Mouse (Mus musculus) hindbrain, embryonic 16.5 days (tissue): ENCODE results near the gene Col4a2. TPM values are rescaled to one million over a fixed set of nuclear protein-coding genes. Genes with fewer than 3 reads are reported as not detected.

ENCODE experiments used
- ATAC-seq: fragments of 200-750 bp; cut with Nextera tagmentation; 2 replicates; pipeline ENCODE4 v1.8.0; 2017; ENCODE audit warnings: moderate TSS enrichment, moderate library complexity
- H3K27ac ChIP-seq: fragments of 300-500 bp; sonication (generic); 2 replicates; pipeline ENCODE4 v1.5.1; 2014; ENCODE audit warnings: low read depth, mild to moderate bottlenecking, control low read depth, low read length, moderate library complexity
- H3K27me3 ChIP-seq: fragments of 300-500 bp; sonication (generic); replicated peaks from 2 replicates; pipeline ENCODE4 v1.6.1; 2014; ENCODE audit warnings: low read length; ENCODE audit not compliant: control insufficient read depth, insufficient read depth
- H3K36me3 ChIP-seq: fragments of 300-500 bp; sonication (generic); 2 replicates; pipeline ENCODE4 v1.6.1; 2014; ENCODE audit warnings: mild to moderate bottlenecking, low read length, moderate library complexity, mixed read lengths; ENCODE audit not compliant: control insufficient read depth, insufficient read depth
- H3K4me1 ChIP-seq: fragments of 300-500 bp; sonication (generic); 2 replicates; pipeline ENCODE4 v1.6.1; 2014; ENCODE audit warnings: low read depth, low read length; ENCODE audit not compliant: control insufficient read depth, insufficient read depth
- H3K4me2 ChIP-seq: fragments of 300-500 bp; sonication (generic); 2 replicates; pipeline ENCODE4 v1.6.1; 2014; ENCODE audit warnings: mild to moderate bottlenecking, low read length, control low read depth, moderate library complexity
- H3K4me3 ChIP-seq: fragments of 300-500 bp; sonication (generic); 2 replicates; pipeline ENCODE4 v1.5.1; 2014; ENCODE audit warnings: mild to moderate bottlenecking, low read length, control low read depth, moderate library complexity
- H3K9ac ChIP-seq: fragments of 300-500 bp; sonication (generic); 2 replicates; pipeline ENCODE4 v1.6.1; 2014; ENCODE audit warnings: low read depth, mild to moderate bottlenecking, control low read depth, low read length, moderate library complexity
- H3K9me3 ChIP-seq: fragments of 300-500 bp; sonication (generic); 2 replicates; pipeline ENCODE4 v1.6.1; 2014; ENCODE audit warnings: mild to moderate bottlenecking, low read length, moderate library complexity; ENCODE audit not compliant: control insufficient read depth
- WGBS: fragments of 180-500 bp; shearing (Covaris S2); extraction: QIAGEN DNeasy Blood & Tissue Kit; methylation state at CpG from one replicate; pipeline ENCODE4 v1.1.7; 2014; 5-methylcytosine and 5-hydroxymethylcytosine counted together
- polyA plus RNA-seq: library from polyadenylated mRNA; unstranded; fragments of >200 nt; fragmentation: Nextera tagmentation; extraction: Ambion mirVana; gene quantifications from 2 replicates; pipeline ENCODE4 v1.2.1, GENCODE M21; 2015

The Col4a2 gene
- polyA plus RNA-seq, 1 experiment from 2014 or later, result 28.9 TPM

GRCm38 (mm10) chr8:11367670-11368069 lies 55.1 kb downstream of the Col4a2 start:
- 72% methylated on average over 5 of the region's 5 CpGs for WGBS
- Histone ChIP-seq H3K36me3 (no peaks in the 10 kb centered on the region), H3K9ac (no peak overlapping the region), H3K4me1 (peaks cover 6% of the 10 kb centered on the region), H3K9me3 (no peaks in the 10 kb centered on the region), H3K27me3 (no peaks in the 10 kb centered on the region), H3K4me2 (no peak overlapping the region), H3K27ac (no peak overlapping the region), H3K4me3 (no peak overlapping the region)
- ATAC-seq, result no peak

- 89% methylated on average over 19 of the region's 19 CpGs for WGBS
- no peak for ATAC-seq
- Histone ChIP-seq H3K9me3 (no peaks in the 10 kb centered on the region), H3K4me1 (no peaks in the 10 kb centered on the region), H3K9ac (no peak overlapping the region), H3K4me2 (no peak overlapping the region), H3K27ac (no peak overlapping the region), H3K4me3 (no peak overlapping the region), H3K27me3 (no peaks in the 10 kb centered on the region), H3K36me3 (no peaks in the 10 kb centered on the region)
Observed at GRCm38 (mm10) chr8:11369526-11370203, 57.1 kb downstream of the Col4a2 start.

- Histone ChIP-seq H3K4me1 (no peaks in the 10 kb centered on the region), H3K4me2 (no peak overlapping the region), H3K4me3 (no peak overlapping the region), H3K9me3 (no peaks in the 10 kb centered on the region), H3K27me3 (no peaks in the 10 kb centered on the region), H3K27ac (no peak overlapping the region), H3K9ac (no peak overlapping the region), H3K36me3 (no peaks in the 10 kb centered on the region)
- no peak for ATAC-seq
- 86% methylated on average over 10 of the region's 10 CpGs for WGBS
Observed at GRCm38 (mm10) chr8:11371347-11371746, 58.7 kb downstream of the Col4a2 start.

- 97% methylated on average over 8 of the region's 8 CpGs for WGBS
- ATAC-seq, result no peak
- H3K4me1 ChIP-seq, result no peaks in the 10 kb centered on the region
Observed at GRCm38 (mm10) chr8:11372080-11372479, 59.5 kb downstream of the Col4a2 start.

GRCm38 (mm10) chr8:11373643-11374325 lies 61.2 kb downstream of the Col4a2 start:
- no peaks in the 10 kb centered on the region for H3K36me3 ChIP-seq
- no peaks in the 10 kb centered on the region for H3K27me3 ChIP-seq
- 90% methylated on average over 15 of the region's 15 CpGs for WGBS
- no peak overlapping the region for H3K4me2 ChIP-seq
- no peaks in the 10 kb centered on the region for H3K4me1 ChIP-seq
- H3K9ac ChIP-seq, result no peak overlapping the region
- no peak overlapping the region for H3K27ac ChIP-seq
- no peak overlapping the region for H3K4me3 ChIP-seq
- no peak for ATAC-seq
- H3K9me3 ChIP-seq, result no peaks in the 10 kb centered on the region

More at GRCm38 (mm10) chr8:11372080-11372479, 59.5 kb downstream of the Col4a2 start:
- H3K36me3 ChIP-seq, result no peaks in the 10 kb centered on the region
- no peaks in the 10 kb centered on the region for H3K27me3 ChIP-seq
- H3K4me2 ChIP-seq, result no peak overlapping the region
- H3K9ac ChIP-seq, result no peak overlapping the region
- H3K27ac ChIP-seq, result no peak overlapping the region
- H3K9me3 ChIP-seq, result no peaks in the 10 kb centered on the region
- H3K4me3 ChIP-seq, result no peak overlapping the region

- Histone ChIP-seq H3K4me3 (no peak overlapping the region), H3K27me3 (no peaks in the 10 kb centered on the region), H3K4me1 (no peaks in the 10 kb centered on the region), H3K36me3 (no peaks in the 10 kb centered on the region), H3K9ac (no peak overlapping the region), H3K27ac (no peak overlapping the region), H3K9me3 (no peaks in the 10 kb centered on the region), H3K4me2 (no peak overlapping the region)
- ATAC-seq, result no peak
- 85% methylated on average over 15 of the region's 15 CpGs for WGBS
Observed at GRCm38 (mm10) chr8:11374326-11375076, 61.9 kb downstream of the Col4a2 start.

- 67% methylated on average over 18 of the region's 18 CpGs for WGBS
- Histone ChIP-seq H3K4me3 (no peak overlapping the region), H3K9me3 (no peaks in the 10 kb centered on the region), H3K4me2 (no peak overlapping the region), H3K36me3 (no peaks in the 10 kb centered on the region), H3K9ac (no peak overlapping the region), H3K27me3 (no peaks in the 10 kb centered on the region), H3K4me1 (no peaks in the 10 kb centered on the region), H3K27ac (no peak overlapping the region)
- no peak for ATAC-seq
Observed at GRCm38 (mm10) chr8:11375749-11376438, 63.3 kb downstream of the Col4a2 start.

GRCm38 (mm10) chr8:11377391-11378210 lies 65.0 kb downstream of the Col4a2 start:
- no peaks in the 10 kb centered on the region for H3K27me3 ChIP-seq
- no peak overlapping the region for H3K27ac ChIP-seq
- no peak overlapping the region for H3K4me3 ChIP-seq
- H3K36me3 ChIP-seq, result no peaks in the 10 kb centered on the region
- no peak overlapping the region for H3K9ac ChIP-seq
- no peak overlapping the region for H3K4me2 ChIP-seq
- H3K4me1 ChIP-seq, result peaks cover 12% of the 10 kb centered on the region
- no peak for ATAC-seq
- no peaks in the 10 kb centered on the region for H3K9me3 ChIP-seq
- WGBS, result 68% methylated on average over 16 of the region's 16 CpGs
